Mouse (Mus musculus): Measurements from ENCODE around the gene Pafah2.
"Not testable (repeated sequence)": the region's sequence is repeated elsewhere in the genome, so short reads cannot be mapped to it uniquely, and the experiment has no call there.

Pafah2 gene

DNA sequence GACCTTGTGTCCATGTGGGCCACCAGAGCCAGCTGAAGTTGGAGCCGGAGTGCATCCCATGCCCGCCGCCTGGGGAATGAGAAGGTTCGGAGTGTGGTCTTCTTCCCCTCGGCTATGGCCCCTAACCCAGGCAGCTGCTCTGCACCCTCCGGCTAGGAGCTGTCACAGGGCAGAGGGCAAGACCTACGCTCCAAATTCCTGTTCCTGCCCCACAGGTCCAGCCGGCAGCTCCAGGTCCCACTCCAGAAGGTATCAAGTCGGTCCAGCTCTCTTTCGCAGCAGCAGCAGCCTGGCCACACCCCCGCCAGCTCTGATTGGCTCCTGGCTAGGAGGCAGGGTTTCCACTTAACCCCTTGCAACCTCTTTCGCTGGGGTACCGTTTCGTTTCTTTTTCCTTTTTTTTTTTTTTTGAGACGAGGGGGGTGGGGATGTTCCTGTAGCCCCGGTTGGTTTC, 23.8 kb upstream of the Pafah2 start:
- peak; percentile 55 for DNase-seq (ENCODE audit: extremely low read depth, low read depth)

DNA sequence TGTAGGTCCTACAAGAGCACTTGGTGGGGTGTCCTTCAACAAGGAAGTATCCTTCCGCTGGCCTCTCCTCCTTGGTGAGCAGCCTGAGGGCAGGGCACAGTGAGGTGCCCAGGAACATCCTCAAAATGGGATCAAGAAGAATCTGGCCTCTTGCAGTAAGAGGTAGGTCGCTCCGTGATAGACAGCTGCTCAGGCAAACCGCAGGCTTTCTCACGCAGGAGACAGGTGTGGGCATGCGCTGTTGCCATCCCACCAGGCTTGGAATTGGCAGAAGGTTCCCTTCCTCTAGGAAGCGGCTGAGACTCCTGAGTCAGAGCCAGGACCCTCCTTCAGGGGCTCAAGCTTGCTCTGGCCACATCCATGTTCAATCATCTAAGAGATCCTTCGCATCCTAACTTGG, 22.8 kb upstream of the Pafah2 start:
- no peak for DNase-seq (ENCODE audit: extremely low read depth, low read depth)

DNA sequence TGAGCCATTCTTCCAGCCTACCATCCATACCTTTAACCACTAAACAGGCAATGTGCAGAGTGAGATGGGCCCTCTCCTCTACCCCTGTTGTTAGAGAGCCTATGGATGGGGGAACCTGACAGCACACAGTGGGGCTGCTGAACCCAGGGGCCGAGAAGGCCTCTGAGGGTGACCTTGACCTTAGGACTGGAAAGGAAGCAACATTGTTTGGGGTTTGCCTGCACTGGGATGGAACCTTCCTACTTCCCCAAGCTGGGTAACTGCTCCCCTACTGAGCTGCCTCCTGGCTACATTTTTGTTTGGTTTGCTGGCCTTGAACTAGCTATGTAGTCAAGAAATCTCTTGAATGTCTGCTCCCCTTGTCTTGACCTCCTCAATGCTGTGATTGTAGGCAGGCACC, 21.8 kb upstream of the Pafah2 start:
- no peak for DNase-seq (ENCODE audit: extremely low read depth, low read depth)

DNA sequence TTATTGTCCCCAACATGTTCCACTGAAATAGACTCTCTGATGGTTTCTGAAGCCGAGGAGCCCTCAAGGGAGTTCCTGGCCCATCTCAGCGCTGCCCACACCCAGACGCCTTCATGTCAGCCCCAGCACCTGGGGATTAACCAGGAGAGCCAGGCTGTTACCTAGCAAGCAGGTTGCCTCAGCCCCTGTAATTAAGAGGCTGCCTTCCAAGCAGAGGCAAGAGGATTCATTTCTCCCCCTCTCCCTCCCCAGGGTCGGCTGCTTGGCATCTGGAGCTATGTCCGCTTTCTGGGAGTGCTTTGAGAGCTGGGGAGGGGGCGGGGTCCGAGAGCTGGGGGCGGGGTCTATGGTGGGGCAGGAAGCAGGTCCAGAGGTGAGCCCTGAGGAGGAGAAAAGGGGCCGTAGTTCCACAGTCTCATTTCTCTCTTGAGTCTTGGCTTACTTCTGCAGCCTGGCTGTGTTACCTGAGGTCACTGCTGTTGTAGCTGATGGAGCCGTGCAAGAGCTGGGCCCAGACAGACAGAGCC, 18.0 kb upstream of the Pafah2 start:
- no peak for DNase-seq (ENCODE audit: extremely low read depth, low read depth)

DNA sequence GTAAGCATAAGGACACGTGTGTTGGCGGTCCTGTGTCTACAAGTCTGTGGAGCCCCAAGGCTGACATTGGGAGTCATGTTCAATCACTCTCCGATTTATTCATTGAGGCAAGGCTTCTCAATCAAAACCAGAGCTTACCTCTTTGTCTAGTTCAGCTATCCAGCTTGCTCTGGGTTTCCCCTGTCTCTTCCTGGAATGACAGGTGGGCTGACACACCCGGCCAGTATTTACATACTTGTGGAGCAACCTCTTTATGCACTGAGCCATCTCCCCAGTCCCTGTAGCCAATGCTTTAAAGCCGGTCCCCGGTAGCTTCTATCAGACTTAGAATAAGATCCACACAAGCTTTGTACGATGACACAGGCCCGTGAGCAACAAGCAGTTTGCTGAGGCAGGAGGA, 16.6 kb upstream of the Pafah2 start:
- DNase-seq (ENCODE audit: extremely low read depth, low read depth): no peak

DNA sequence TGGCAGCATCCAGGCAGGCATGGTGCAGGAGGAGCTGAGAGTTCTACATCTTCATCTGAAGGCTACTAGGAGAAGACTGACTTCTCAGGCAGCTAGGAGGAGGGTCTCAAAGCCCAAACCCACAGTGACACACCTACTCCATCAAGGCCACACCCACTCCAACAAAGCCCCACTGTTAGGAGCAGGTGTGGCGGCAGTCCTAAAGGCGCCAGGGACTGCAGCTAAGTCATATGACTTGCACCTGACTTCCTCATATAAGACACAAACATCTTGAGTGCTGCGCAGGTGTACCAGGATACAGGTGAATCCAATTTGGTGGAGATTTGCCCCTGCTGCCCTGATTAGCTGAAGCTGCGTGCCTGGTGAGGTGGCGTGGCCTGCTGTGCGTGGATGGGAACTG, 12.4 kb upstream of the Pafah2 start, which contains the start of gene Extl1:
Gene Extl1 (minus strand): TSS at position 101 of the 400 bp plus-strand sequence.
- not testable (repeated sequence) for DNase-seq (ENCODE audit: extremely low read depth, low read depth)

DNA sequence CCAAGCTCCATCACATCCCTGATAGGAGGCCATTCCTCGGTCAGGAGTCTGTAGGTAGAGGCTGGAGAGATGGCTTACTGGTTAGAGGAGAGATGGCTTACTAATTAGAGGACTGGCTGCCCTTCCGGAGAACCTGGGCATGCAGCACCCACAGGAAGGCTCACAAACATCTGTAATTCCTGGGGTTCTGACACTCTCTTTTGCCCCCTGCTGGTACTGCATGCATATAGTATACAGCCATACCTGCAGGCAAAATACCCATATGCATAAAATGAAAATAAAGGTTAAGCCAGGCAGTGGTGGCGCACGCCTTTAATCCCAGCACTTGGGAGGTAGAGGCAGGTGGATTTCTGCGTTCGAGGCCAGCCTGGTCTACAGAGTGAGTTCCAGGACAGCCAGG, 8.9 kb upstream of the Pafah2 start:
- DNase-seq (ENCODE audit: extremely low read depth, low read depth): no peak

DNA sequence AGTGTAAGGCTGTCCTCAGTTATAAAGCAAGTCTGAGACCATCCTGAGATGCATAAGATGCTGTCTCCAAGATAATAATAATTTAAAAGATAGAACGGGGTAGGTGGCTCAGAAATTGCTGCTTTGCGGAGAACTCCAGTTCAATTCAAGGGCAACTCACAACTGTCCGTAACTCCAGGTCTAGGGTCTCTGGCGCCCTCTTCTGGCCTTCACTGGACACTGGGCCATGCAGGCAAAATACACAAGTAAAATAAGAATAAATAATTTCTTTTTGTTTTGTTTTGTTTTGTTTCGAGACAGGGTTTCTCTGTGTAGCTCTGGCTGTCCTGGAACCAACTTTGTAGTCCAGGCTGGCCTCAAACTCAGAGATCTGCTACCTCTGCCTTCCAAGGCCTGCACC, 7.7 kb upstream of the Pafah2 start:
- no peak for DNase-seq (ENCODE audit: extremely low read depth, low read depth)

DNA sequence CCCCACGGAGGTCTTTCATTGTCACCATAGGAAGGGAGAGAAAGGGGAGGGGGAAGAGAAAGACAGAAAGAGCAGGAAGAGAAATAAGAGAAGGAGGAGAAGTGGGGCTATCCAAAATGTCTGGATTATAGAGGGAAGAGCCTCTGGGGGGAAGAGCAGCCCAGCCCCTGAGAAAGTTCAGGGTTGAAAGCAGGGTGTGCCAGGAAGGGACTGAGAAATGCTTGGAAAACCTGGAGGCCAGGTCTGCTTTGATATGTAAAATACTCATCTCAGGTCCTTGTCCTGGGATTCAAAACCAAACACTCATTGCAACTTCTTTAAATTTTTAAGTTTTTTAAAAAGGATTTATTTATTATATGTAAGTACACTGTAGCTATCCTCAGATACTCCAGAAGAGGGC, 4.5 kb upstream of the Pafah2 start:
- DNase-seq (ENCODE audit: extremely low read depth, low read depth): no peak

DNA sequence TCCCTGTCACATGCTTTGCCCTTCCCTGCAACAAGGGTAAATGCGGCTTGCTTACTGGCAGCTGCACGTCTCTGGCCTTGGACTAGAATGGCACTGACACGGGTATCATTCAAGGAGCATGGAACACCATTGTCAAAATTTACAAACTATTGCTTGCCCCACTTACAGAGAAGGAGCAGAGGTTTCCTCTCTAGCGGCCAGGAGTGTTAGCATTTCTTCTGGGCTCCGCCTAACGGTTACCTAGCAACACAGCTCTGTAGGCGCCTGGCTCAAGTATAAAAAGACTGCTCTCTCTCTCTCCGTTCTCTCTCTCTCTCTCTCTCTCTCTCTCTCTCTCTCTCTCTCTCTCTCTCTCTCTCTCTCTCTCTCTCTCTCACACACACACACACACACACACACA, 3.5 kb upstream of the Pafah2 start:
- DNase-seq (ENCODE audit: extremely low read depth, low read depth): no peak

DNA sequence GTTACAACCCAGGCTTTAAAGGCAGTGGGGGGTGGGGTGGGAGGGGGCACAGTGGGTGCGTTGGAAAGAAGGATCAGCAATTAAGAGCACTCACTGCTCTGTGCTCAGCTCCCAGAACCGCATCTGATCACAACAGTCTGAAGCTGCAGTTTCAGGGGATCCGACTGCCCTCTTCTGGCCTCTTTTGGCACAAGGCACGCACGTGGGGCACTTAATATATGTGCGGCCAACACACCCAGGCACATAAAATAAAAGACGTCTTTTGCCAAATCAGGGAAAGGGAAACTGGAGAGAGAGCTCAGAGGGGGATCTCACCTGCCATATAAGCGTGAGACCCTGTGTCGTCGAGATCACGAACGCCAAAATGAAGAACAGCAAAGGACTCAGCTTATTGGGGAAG, 3.1 kb upstream of the Pafah2 start:
- peak; percentile 71 for DNase-seq (ENCODE audit: extremely low read depth, low read depth)

DNA sequence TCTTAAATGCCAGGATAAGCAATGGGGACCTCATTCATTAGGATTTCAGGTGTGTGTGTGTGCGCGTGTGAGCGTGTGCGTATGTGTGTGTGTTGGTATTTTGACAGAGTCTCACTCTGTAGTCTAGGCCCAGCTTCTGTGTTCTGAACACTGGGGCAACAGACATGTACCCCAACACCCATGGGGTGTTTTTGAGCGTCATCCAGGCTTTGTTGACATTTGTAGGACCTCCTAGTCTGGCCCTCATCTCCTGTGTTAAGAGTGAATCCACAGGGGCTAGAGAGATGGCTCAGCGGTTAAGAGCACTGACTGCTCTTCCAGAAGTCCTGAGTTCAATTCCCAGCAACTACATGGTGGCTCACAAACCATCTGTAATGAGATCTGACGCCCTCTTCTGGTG, 978 bp upstream of the Pafah2 start:
- no peak for DNase-seq (ENCODE audit: extremely low read depth, low read depth)

DNA sequence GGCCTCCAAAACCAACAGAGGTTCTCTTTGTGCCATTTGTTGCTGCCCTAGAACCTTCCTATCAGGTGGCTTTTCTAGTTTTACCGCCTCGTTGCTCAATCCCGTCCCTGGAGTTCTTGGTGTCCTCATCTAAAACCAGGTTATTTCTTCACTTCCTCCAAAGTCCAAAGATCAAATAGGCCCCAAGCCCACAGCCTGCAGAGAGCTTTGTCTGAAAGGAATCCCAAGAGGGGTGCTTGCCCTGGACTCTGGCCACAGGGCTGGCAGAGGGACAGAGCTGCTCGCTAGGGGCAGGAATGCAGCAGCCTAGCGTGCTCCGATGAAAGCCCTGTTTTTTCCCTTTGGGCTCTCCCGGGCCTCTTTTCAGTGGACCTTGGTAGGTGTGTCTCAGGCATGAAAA, 1.0 kb downstream of the Pafah2 start:
- no peak for DNase-seq (ENCODE audit: extremely low read depth, low read depth)

DNA sequence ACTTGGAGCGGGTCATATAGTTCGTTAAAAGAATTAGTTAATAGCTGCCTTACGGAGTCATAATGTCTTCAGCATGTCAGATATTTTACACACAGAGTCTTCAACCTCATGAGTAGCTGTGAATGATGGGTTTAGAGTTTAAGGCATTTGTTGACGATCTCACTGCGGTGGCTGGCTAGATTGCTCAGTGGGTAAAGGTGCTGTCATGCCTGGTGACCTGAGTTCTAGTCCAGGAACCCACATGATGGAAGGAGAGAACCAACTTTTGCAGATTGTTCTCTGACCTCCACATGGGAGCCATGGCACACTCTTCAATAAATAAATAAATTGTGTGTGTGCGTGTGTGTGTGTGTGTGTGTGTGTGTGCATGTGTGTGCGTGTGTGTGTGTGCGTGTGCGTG, 1.6 kb downstream of the Pafah2 start:
- DNase-seq (ENCODE audit: extremely low read depth, low read depth): no peak

DNA sequence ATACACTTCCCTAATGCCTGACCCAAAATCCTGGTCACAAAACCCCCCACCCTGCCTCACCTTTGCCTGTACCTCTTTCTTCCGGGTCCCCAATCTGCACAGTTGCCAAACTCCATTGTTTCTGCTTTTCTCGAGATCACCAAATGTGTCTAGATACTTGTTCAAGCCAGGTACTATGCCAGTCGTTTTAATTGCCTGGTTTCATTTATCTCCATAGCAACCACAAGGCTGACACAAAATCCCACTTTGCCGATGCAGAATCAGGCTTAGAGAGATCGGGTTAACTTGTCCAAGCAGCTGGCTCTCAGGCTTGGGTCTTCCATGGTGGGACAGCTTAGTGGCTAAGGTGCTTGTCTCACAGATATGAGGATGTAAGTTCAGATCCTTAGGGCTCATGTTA, 4.1 kb downstream of the Pafah2 start:
- no peak for DNase-seq (ENCODE audit: extremely low read depth, low read depth)

DNA sequence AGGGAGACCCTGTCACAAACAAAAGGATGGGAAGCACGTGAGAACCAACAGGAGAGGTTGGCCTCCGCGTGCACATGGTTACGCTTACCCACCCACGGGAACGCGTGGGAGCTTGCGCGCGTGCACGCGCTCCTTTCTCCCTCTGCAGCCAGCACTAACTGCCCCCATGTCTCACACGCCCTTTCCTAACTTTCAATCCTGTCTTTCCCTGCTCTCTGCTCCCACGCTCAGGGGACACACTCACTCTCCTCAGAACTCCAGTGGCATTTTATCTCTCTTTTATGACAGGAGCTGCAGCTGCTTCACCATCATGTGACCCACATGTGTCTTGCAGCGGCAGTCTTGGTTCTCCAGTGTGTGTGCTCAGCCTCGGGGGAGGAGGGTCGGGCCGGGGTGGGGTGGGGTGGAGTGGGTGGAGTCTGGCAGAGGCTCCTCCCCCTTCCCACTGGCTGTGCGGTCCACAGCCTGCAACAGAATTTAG, 5.1 kb downstream of the Pafah2 start:
- no peak for DNase-seq (ENCODE audit: extremely low read depth, low read depth)

DNA sequence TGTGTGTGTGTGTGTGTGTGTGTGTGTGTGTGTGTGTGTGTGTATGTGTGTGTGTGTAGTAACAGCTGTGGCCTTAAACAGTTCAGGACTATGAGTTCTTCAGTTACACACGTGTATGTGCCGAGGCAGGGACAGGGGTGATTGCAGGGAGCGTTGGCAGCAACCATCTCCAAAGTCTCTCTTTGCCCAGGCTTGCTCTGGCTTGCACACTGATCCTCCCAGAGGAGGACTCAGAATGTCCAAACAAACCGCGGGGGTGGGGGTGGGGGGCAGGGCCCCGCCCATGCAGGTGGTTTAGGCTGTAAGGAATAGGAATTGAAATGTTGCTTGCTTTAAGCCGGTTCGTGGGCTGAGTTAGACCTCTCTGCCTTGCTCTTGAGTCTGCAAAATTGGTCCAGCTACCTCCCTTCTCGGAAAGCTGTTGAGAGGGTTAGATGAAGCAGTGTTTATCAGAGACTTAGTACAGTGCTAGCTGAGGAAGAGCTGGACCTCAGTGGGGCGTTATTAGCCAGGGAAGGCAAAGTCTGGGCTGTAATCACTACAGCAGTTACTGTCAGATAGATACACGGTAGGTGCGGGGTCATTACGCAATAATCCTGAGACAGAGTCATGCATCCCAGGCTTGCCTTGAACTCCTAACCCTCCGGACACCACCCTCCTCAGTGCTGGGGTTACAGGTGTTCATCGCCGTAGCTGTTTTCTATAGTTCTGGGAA, 5.9 kb downstream of the Pafah2 start:
- no peak for DNase-seq (ENCODE audit: extremely low read depth, low read depth)

DNA sequence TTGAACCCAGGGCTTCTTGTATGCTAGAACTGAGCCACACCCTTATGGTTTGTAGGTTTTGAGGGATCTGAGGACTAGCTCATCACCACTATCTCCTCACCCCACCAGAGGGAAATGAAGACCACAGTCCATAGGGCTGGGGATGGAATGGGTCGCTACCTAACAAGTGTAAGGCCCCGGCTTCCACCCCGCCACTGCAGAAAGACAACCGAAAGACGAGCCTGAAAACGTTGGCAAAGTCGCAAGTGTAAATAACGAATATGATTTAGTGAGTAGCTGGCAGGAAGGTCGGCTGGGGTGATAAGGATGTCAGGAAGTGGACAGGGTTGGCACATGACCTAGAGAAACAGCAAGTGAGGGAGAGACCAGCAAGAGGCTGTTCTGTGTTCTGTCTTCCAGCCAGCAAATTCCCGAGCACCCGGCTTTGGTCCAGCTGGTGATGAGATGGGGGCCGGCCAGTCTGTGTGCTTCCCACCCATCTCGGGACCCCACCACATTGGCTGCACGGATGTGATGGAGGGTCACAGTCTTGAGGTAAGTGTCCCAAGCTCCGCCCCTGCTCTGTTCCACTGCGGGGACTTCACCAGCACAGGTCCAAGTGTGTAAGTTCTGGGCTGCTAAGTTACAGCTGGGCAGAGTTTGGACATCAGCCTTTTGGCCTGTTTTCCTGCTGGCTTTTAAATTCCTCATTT, 6.6 kb downstream of the Pafah2 start:
- DNase-seq (ENCODE audit: extremely low read depth, low read depth): peak; percentile 76

DNA sequence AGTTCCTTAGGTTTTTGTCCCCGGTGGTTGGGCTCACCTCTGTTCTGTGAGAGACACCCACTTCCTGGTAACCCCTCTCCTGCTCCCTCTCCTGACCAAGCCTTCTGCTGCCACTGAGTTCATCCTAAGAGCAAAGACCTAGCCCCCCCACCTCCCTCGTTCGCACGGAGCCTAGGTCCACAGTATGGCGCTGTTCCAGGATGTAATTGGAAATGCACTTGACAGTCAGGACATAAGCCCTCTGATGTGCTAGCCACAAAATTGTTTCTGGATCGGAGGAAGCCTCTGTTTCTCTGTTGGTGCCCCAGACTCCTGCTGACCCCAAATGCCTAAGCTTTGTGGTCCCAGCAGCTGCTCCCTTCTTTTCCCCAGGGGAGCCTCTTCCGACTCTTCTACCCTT, 7.6 kb downstream of the Pafah2 start:
- DNase-seq (ENCODE audit: extremely low read depth, low read depth): no peak

DNA sequence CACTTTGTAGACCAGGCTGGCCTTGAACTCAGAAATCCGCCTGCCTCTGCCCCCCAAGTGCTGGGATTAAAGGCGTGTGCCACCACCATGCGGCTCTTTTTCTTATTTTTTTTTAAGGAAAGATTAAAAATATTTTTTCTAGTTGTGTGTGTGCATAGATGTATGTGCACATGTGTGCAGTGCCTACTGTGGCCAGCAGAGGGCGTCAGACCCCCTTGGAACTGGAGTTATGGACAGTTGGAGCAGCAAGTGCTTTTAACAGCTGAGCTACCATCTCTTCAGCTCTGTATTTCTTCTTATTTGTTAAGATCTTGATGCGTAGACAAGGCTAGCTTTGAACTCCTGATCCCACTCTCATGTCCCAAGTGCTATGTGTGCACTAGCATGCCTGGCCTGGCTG, 13.2 kb downstream of the Pafah2 start:
- DNase-seq (ENCODE audit: extremely low read depth, low read depth): no peak

DNA sequence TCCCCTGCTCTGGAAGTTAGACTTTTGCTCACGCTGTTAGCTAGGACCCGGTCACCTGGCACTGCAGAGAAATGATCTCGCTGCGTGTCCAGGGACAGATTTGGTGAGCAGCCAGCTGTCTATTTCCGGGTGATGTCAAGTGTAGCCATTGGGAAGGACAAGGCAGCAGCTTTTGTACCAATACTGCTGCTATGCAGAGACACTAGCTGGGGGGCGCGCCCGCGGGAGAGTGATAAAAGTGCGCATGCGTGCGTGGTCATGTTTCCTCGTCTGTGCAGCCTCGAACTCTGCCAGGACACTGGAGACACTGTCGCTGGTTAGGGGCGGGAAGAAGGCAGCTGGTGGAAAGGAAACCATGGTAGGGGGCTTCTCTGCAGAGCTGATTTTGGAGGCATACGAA, 20.1 kb downstream of the Pafah2 start:
- DNase-seq (ENCODE audit: extremely low read depth, low read depth): no peak

DNA sequence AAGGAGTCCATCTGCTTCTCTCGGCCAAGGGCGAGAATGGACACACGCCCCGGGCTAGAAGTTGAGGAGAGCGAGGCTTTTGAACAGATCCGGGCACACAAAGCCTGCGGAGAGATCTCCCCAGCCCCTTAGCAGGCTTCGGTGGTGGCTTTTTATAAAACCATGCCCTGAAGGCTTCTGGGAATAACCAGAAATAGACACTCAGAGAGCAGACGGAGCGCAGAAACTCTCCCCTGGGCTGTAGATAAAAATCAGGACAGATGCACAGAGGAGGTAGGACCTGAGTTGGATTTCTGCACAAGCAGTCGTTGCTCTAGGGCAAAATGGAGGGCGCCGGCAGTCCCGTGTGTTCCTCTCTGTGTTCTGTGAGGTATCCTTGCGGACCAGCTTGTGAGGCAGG, 20.5 kb downstream of the Pafah2 start:
- DNase-seq (ENCODE audit: extremely low read depth, low read depth): no peak

DNA sequence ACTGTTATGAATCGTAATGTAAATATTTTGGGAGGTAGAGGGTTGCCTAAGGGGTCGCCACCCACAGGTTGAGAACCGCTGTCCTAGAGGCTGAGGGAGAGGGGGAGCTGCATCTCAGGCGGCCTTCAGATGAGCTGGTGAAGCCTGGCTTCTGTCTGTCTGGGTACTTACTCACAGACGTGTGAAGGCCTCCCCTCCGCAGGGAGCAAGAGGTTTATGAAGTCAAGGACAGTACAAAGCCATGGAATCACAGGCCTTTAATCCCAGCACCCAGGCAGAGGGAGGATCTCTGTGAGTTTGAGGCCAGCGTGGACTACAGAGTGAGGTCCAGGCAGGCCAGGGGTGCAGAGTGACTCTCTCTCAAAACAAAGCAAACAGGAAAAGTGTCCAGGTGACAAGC, 21.0 kb downstream of the Pafah2 start:
- no peak for DNase-seq (ENCODE audit: extremely low read depth, low read depth)
